ENCODE assay signal across 22 mouse cellular contexts in genomic region chr3:130303597-130303996, GRCm38 (mm10).
DNase-seq lines count a peak whose midpoint lies in the region; ATAC-seq lines count a peak whose summit lies in the region.
"Had no signal": no experiment of that assay in that cellular context is flagged by ENCODE, and none has a peak within 500 bp of the region (broad histone marks: within the 10 kb centered on the region; RNA-seq: fewer than 3 reads in every experiment).

No protein-coding gene starts in this region.

- WGBS in embryonic facial prominence, embryonic 14.5 days: 27% methylated on average over 12 of the region's 12 CpGs
- WGBS in limb, embryonic 13.5 days: 8% methylated on average over 12 of the region's 12 CpGs

- DNase-seq in heart, adult 11 months: peak; percentile 51
- no peak for DNase-seq in heart, adult 8-10 months (ENCODE audit: low spot score)
- peak; percentile 14 for DNase-seq in embryo, embryonic 11.5 days (ENCODE audit: low read depth, low spot score)
- no peak for DNase-seq in embryonic facial prominence, embryonic 14.5 days (ENCODE audit: low spot score)
- DNase-seq in gastrocnemius, postnatal 4 days (ENCODE audit: low spot score in 2 of 2): no peak
- DNase-seq in spleen, adult 12 weeks (ENCODE audit: low spot score): no peak
- DNase-seq: adrenal gland, postnatal 36 days; cerebellum, adult 11 months; cerebellum, postnatal 14 days; gastrocnemius, postnatal 14 days; heart, adult 2 months; kidney, adult 18-20 months; kidney, postnatal 36 days; layer of hippocampus, postnatal 36 days; liver, postnatal 0 days; lung, postnatal 36 days; midbrain, embryonic 14.5 days had no signal

- H3K9ac ChIP-seq in embryonic facial prominence, embryonic 14.5 days (ENCODE audit: low read depth, low read length): no peak overlapping the region
- no peak overlapping the region for H3K9ac ChIP-seq in limb, embryonic 13.5 days
- H3K9ac ChIP-seq: forebrain, embryonic 15.5 days; hindbrain, embryonic 12.5 days; liver, postnatal 0 days had no signal

- no peak overlapping the region for H3K27ac ChIP-seq in embryonic facial prominence, embryonic 14.5 days (replicated peaks; ENCODE audit: low read depth, low read length)
- H3K27ac ChIP-seq in limb, embryonic 13.5 days: no peak overlapping the region
- H3K27ac ChIP-seq: forebrain, embryonic 15.5 days; heart, adult 2 months; hindbrain, embryonic 12.5 days had no signal

- ATAC-seq in embryonic facial prominence, embryonic 14.5 days (ENCODE audit: low read depth): no peak
- ATAC-seq in limb, embryonic 13.5 days (ENCODE audit: low FRiP score, low read depth): no peak
- ATAC-seq: CD4-positive, CD25-positive, alpha-beta regulatory T cell, adult 4 months; forebrain, embryonic 15.5 days; liver, postnatal 0 days had no signal

- no peaks in the 10 kb centered on the region for H3K9me3 ChIP-seq in embryonic facial prominence, embryonic 14.5 days (ENCODE audit: control insufficient read depth, low read length)
- no peaks in the 10 kb centered on the region for H3K9me3 ChIP-seq in limb, embryonic 13.5 days
- H3K9me3 ChIP-seq: forebrain, embryonic 15.5 days; hindbrain, embryonic 12.5 days had no signal

- H3K36me3 ChIP-seq in embryonic facial prominence, embryonic 14.5 days (ENCODE audit: control insufficient read depth, insufficient read depth, low read length): no peaks in the 10 kb centered on the region
- H3K36me3 ChIP-seq in limb, embryonic 13.5 days: no peaks in the 10 kb centered on the region
- H3K36me3 ChIP-seq: forebrain, embryonic 15.5 days; hindbrain, embryonic 12.5 days had no signal

- no peak overlapping the region for H3K4me3 ChIP-seq in embryonic facial prominence, embryonic 14.5 days (ENCODE audit: low read depth, low read length)
- H3K4me3 ChIP-seq in limb, embryonic 13.5 days: 0 out of 2 replicates have a peak overlapping the region, but pooled peaks have one; percentile 0
- H3K4me3 ChIP-seq: forebrain, embryonic 15.5 days; heart, adult 2 months; hindbrain, embryonic 12.5 days had no signal

- H3K27me3 ChIP-seq in embryonic facial prominence, embryonic 14.5 days (replicated peaks; ENCODE audit: control insufficient read depth, insufficient read depth, low read length): no peaks in the 10 kb centered on the region
- no peaks in the 10 kb centered on the region for H3K27me3 ChIP-seq in limb, embryonic 13.5 days
- H3K27me3 ChIP-seq: forebrain, embryonic 15.5 days; hindbrain, embryonic 12.5 days had no signal

- peaks cover 8% of the 10 kb centered on the region for H3K4me1 ChIP-seq in embryonic facial prominence, embryonic 14.5 days (ENCODE audit: control insufficient read depth, insufficient read depth, low read length)
- H3K4me1 ChIP-seq in limb, embryonic 13.5 days: peaks cover 12% of the 10 kb centered on the region
- H3K4me1 ChIP-seq: hindbrain, embryonic 12.5 days had no signal

- H3K4me2 ChIP-seq in embryonic facial prominence, embryonic 14.5 days (ENCODE audit: low read depth, low read length): peak overlapping the region; percentile 36
- H3K4me2 ChIP-seq in limb, embryonic 13.5 days (replicated peaks): peak overlapping the region; percentile 43
- H3K4me2 ChIP-seq: forebrain, embryonic 15.5 days; hindbrain, embryonic 12.5 days; liver, embryonic 11.5 days had no signal

Comparison
In these comparisons a context has a peak if more than half of its experiments do, and no peak if none do; other contexts are left out.
1. DNase-seq: peak in heart, adult 11 months (single experiment) and embryo, embryonic 11.5 days (single experiment); none in heart, adult 8-10 months (single experiment), embryonic facial prominence, embryonic 14.5 days (single experiment), gastrocnemius, postnatal 4 days (0 of 2) and spleen, adult 12 weeks (single experiment).